Mouse (Mus musculus) bone marrow macrophage, adult 2 months (primary cell): ENCODE measurements at regions not wholly inside any gene's neighbourhood (a gene's known extent, or its start where the extent isn't known, plus 50 kb on each side); places are given as distances from the start of the nearest gene placed in this dataset.
"Not testable (repeated sequence)": the region's sequence is repeated elsewhere in the genome, so short reads cannot be mapped to it uniquely, and the experiment has no call there.

Experiments
- CTCF ChIP-seq: IDR thresholded peaks from 2 replicates; pipeline ENCODE4 v1.5.1; 2012; ENCODE audit warnings: low read depth, mild to moderate bottlenecking, low read length, moderate library complexity
- POLR2A ChIP-seq: IDR thresholded peaks from 2 replicates; pipeline ENCODE4 v1.6.1; 2012; ENCODE audit warnings: mild to moderate bottlenecking, low read depth, low read length, borderline replicate concordance

DNA sequence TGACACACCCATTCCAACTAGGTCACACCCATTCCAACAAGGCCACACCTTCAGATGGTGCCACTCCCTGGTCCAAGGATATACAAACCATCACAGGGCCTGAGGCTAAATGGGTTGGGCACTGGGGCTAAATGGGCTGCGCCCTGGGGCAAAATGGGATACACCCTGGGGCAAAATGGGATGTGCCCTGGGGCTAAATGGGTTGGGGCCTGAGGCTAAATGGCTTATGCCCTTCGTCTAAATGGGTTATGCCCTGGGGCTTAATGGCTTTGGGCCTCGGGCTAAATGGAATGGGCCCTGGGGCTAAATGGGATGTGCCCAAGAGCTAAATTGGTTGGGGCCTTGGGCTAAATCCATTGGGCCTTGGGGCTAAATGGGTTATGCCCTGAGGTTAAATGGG lies 261.5 kb downstream of the Samd9l start:
- not testable (repeated sequence) for TF ChIP-seq CTCF, POLR2A
